Mouse (Mus musculus) ES-Bruce4 (cell line): ENCODE measurements around the gene Drd2.

Experiments
- CTCF ChIP-seq: IDR thresholded peaks from one replicate; pipeline ENCODE4 v1.8.1; 2011; ENCODE audit warnings: low read depth, low read length
- EP300 ChIP-seq: IDR thresholded peaks from 2 replicates; pipeline ENCODE4 v1.6.1; 2011; ENCODE audit warnings: low read depth, low read length; ENCODE audit not compliant: insufficient read depth
- POLR2A ChIP-seq: IDR thresholded peaks from one replicate; pipeline ENCODE4 v1.8.1; 2011; ENCODE audit warnings: low read length; ENCODE audit not compliant: insufficient read depth

DNA sequence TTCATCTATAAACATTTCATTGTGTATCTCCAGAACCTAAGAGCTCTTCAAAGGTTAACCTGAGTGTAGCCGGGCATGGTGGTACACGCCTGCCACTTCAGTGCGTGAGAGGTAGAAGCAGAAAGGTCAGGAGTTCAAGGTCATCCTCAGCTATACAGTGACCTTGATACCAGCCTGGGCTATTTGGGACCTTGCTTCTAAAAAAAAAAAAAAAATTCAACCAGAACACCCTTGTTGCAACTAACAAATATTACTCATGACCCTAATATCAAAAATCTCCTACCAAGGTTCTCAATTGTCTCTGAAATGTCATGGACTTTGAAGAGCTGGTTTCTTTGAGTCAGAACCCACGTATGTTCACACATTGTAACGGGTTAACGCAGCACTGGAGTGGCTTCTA, 44.4 kb downstream of the Drd2 start:
- no peak for TF ChIP-seq CTCF
- TF ChIP-seq POLR2A = no peak
- TF ChIP-seq EP300 = no peak
